Mouse (Mus musculus): ENCODE measurements around the gene Hormad1. TPM values are rescaled to one million over a fixed set of nuclear protein-coding genes. Genes with fewer than 3 reads are reported as not detected.
A peak's percentile ranks its signal among the peaks of the same experiment; 100 is the strongest.

Hormad1 gene
- polyA plus RNA-seq, 2 experiments: not detected

GRCm38 (mm10) chr3:95624628-95625503, 65.4 kb downstream of the Hormad1 start, which contains the start of gene Ensa:
Gene Ensa (plus strand): TSS chr3:95624993.
- H3K9ac ChIP-seq (ENCODE audit: low read depth, low read length, severe bottlenecking): peak within 1 kb of the TSS; percentile 63
- H3K4me1 ChIP-seq (ENCODE audit: control insufficient read depth, insufficient read depth, low read length): peaks cover 9% of the 10 kb centered on the region
- H3K4me2 ChIP-seq (replicated peaks; ENCODE audit: low read depth, low read length, severe bottlenecking): peak within 1 kb of the TSS; percentile 59
- H3K36me3 ChIP-seq (ENCODE audit: control insufficient read depth, insufficient read depth, low read length): peaks cover 34% of the 10 kb centered on the region
- ATAC-seq (ENCODE audit: low FRiP score, low read depth): peak; percentile 99
- DNase-seq (ENCODE audit: low spot score): peak; percentile 100
- TF ChIP-seq POLR2A (IDR thresholded peaks at IDR 0.05; ENCODE audit: borderline replicate concordance, extremely low read depth, insufficient read depth, insufficient read length): peak; percentile 52; the same call in 1 of the 2 replicates
- WGBS: under 1% methylated on average over 42 of the region's 44 CpGs
- H3K4me3 ChIP-seq (replicated peaks; ENCODE audit: low read length): peak within 1 kb of the TSS; percentile 55
- peak within 1 kb of the TSS; percentile 90 for H3K27ac ChIP-seq (replicated peaks; ENCODE audit: low read depth, low read length)
- no peaks in the 10 kb centered on the region for H3K27me3 ChIP-seq (ENCODE audit: control insufficient read depth, insufficient read depth, low read length)
- H3K9me3 ChIP-seq (ENCODE audit: control insufficient read depth, low read length): no peaks in the 10 kb centered on the region

- Histone ChIP-seq H3K9me3 (ENCODE audit: control insufficient read depth, low read length) (no peaks in the 10 kb centered on the region), H3K27me3 (ENCODE audit: control insufficient read depth, insufficient read depth, low read length) (no peaks in the 10 kb centered on the region), H3K9ac (ENCODE audit: low read depth, low read length, severe bottlenecking) (no peak overlapping the region), H3K36me3 (ENCODE audit: control insufficient read depth, insufficient read depth, low read length) (peaks cover 58% of the 10 kb centered on the region), H3K4me2 (replicated peaks; ENCODE audit: low read depth, low read length, severe bottlenecking) (no peak overlapping the region), H3K4me1 (ENCODE audit: control insufficient read depth, insufficient read depth, low read length) (peaks cover 9% of the 10 kb centered on the region), H3K27ac (replicated peaks; ENCODE audit: low read depth, low read length) (no peak overlapping the region), H3K4me3 (replicated peaks; ENCODE audit: low read length) (no peak overlapping the region)
- TF ChIP-seq POLR2A (IDR thresholded peaks at IDR 0.05; ENCODE audit: borderline replicate concordance, extremely low read depth, insufficient read depth, insufficient read length): no peak
- ATAC-seq (ENCODE audit: low FRiP score, low read depth): no peak
- WGBS: 92% methylated on average over 5 of the region's 5 CpGs
- no peak for DNase-seq (ENCODE audit: low spot score)
Measured at GRCm38 (mm10) chr3:95627763-95628162, 68.3 kb downstream of the Hormad1 start.

GRCm38 (mm10) chr3:95629755-95630154, 70.3 kb downstream of the Hormad1 start:
- Histone ChIP-seq H3K4me1 (ENCODE audit: control insufficient read depth, insufficient read depth, low read length) (peaks cover 9% of the 10 kb centered on the region), H3K27ac (replicated peaks; ENCODE audit: low read depth, low read length) (no peak overlapping the region), H3K4me3 (replicated peaks; ENCODE audit: low read length) (no peak overlapping the region), H3K9ac (ENCODE audit: low read depth, low read length, severe bottlenecking) (no peak overlapping the region), H3K36me3 (ENCODE audit: control insufficient read depth, insufficient read depth, low read length) (peaks cover 76% of the 10 kb centered on the region), H3K27me3 (ENCODE audit: control insufficient read depth, insufficient read depth, low read length) (no peaks in the 10 kb centered on the region), H3K9me3 (ENCODE audit: control insufficient read depth, low read length) (no peaks in the 10 kb centered on the region), H3K4me2 (replicated peaks; ENCODE audit: low read depth, low read length, severe bottlenecking) (no peak overlapping the region)
- DNase-seq (ENCODE audit: low spot score) (no peak), ATAC-seq (ENCODE audit: low FRiP score, low read depth) (no peak)
- TF ChIP-seq POLR2A (IDR thresholded peaks at IDR 0.05; ENCODE audit: borderline replicate concordance, extremely low read depth, insufficient read depth, insufficient read length): no peak
- 81% methylated on average over 3 of the region's 4 CpGs for WGBS

- DNase-seq (ENCODE audit: low spot score) (no peak), ATAC-seq (ENCODE audit: low FRiP score, low read depth) (no peak)
- no peak overlapping the region for H3K27ac ChIP-seq (replicated peaks; ENCODE audit: low read depth, low read length)
- no peak overlapping the region for H3K9ac ChIP-seq (ENCODE audit: low read depth, low read length, severe bottlenecking)
- H3K4me3 ChIP-seq (replicated peaks; ENCODE audit: low read length): no peak overlapping the region
- WGBS: 86% methylated on average over 3 of the region's 3 CpGs
- H3K27me3 ChIP-seq (ENCODE audit: control insufficient read depth, insufficient read depth, low read length): no peaks in the 10 kb centered on the region
- no peak overlapping the region for H3K4me2 ChIP-seq (replicated peaks; ENCODE audit: low read depth, low read length, severe bottlenecking)
- H3K9me3 ChIP-seq (ENCODE audit: control insufficient read depth, low read length): no peaks in the 10 kb centered on the region
- H3K4me1 ChIP-seq (ENCODE audit: control insufficient read depth, insufficient read depth, low read length): peaks cover 6% of the 10 kb centered on the region
- H3K36me3 ChIP-seq (ENCODE audit: control insufficient read depth, insufficient read depth, low read length): peaks cover 86% of the 10 kb centered on the region
- TF ChIP-seq POLR2A (IDR thresholded peaks at IDR 0.05; ENCODE audit: borderline replicate concordance, extremely low read depth, insufficient read depth, insufficient read length): no peak
Measured at GRCm38 (mm10) chr3:95630856-95631255, 71.4 kb downstream of the Hormad1 start.

- no peaks in the 10 kb centered on the region for H3K27me3 ChIP-seq (ENCODE audit: control insufficient read depth, insufficient read depth, low read length)
- no peak for TF ChIP-seq POLR2A (IDR thresholded peaks at IDR 0.05; ENCODE audit: borderline replicate concordance, extremely low read depth, insufficient read depth, insufficient read length)
- no peak overlapping the region for H3K4me3 ChIP-seq (replicated peaks; ENCODE audit: low read length)
- peaks cover 90% of the 10 kb centered on the region for H3K36me3 ChIP-seq (ENCODE audit: control insufficient read depth, insufficient read depth, low read length)
- 83% methylated on average over 6 of the region's 6 CpGs for WGBS
- no peak for ATAC-seq (ENCODE audit: low FRiP score, low read depth)
- H3K4me1 ChIP-seq (ENCODE audit: control insufficient read depth, insufficient read depth, low read length): peaks cover 1% of the 10 kb centered on the region; the same call in 1 of the 2 replicates
- H3K27ac ChIP-seq (replicated peaks; ENCODE audit: low read depth, low read length): no peak overlapping the region
- no peaks in the 10 kb centered on the region for H3K9me3 ChIP-seq (ENCODE audit: control insufficient read depth, low read length)
- H3K9ac ChIP-seq (ENCODE audit: low read depth, low read length, severe bottlenecking): no peak overlapping the region
- no peak for DNase-seq (ENCODE audit: low spot score)
- H3K4me2 ChIP-seq (replicated peaks; ENCODE audit: low read depth, low read length, severe bottlenecking): no peak overlapping the region
Measured at GRCm38 (mm10) chr3:95631304-95631703, 71.8 kb downstream of the Hormad1 start.
